8 mouse cellular contexts compared by ENCODE assay signal in the genomic region with DNA sequence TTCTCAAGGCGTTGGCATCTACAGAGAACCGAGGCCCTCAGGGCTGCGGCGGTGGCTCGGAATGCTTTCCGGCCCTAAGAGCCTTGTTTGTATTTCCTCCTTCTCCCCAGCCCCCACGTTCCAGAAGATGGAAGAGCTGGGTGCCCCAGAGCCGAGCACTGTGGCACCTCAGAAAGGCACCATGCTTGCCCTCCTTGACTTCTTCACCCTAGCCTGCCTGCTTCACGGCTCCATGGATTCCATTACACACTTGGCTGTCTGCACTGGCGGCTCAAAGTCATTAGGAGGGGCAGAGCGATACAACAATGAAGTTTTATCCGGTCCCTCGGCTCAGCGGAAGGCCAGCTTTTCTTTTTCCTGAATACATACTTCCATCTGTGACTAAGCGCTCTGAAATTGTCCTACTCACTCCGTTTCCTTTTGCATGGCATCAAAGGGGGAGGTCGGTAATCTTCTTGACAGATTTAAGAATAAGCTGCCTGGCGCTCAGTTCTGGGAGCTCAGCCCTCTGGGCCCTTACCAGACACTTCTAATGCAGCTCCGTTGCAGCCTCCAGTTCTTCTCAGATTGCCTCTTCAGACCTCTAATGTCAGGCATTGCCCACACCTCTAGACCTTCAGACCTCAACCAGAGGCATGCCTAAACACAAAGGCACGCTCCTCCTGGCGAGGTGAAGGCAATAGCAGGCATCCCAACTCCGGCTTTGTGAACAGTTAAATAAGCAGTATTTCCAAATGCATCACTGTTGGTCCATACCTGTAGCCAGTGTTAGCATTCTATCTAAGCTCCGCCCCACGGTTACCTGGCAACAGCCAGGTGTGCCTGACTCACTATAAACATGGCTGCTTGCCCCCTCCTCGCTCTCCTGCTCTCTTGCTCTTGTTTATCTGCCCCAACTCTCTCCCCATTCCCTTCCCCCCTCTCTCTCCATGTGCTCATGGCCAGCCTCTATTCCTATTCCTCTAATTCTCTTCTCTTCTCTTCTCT.
DNase-seq lines count a peak whose midpoint lies in the region; ATAC-seq and TF ChIP-seq lines count a peak whose summit lies in the region.

No protein-coding gene starts in this region.

- peaks cover 7% of the 10 kb centered on the region for H3K4me1 ChIP-seq in forebrain, embryonic 16.5 days (replicated peaks; ENCODE audit: control insufficient read depth, insufficient read depth, low read length)
- peaks cover 16% of the 10 kb centered on the region for H3K4me1 ChIP-seq in forebrain, embryonic 12.5 days
- H3K4me1 ChIP-seq in neural tube, embryonic 11.5 days (ENCODE audit: control insufficient read depth, insufficient read depth, low read length) = no peaks in the 10 kb centered on the region
- no peaks in the 10 kb centered on the region for H3K4me1 ChIP-seq in lung, postnatal 0 days (ENCODE audit: insufficient read depth, low read depth, low read length)

- DNase-seq in neural tube, embryonic 11.5 days (ENCODE audit: low spot score) = peak; percentile 47
- no peak for DNase-seq in neural tube, embryonic 10.5 days (ENCODE audit: extremely low spot score, low spot score)
- DNase-seq in lung, postnatal 0 days (ENCODE audit: low spot score) = peak; percentile 9
- peak; percentile 68 for DNase-seq in retina, postnatal 1 day

- H3K9ac ChIP-seq in forebrain, embryonic 16.5 days (replicated peaks; ENCODE audit: low read depth, low read length) = no peak overlapping the region
- no peak overlapping the region for H3K9ac ChIP-seq in forebrain, embryonic 12.5 days
- no peak overlapping the region for H3K9ac ChIP-seq in neural tube, embryonic 11.5 days (ENCODE audit: low read length)
- H3K9ac ChIP-seq in lung, postnatal 0 days (replicated peaks; ENCODE audit: low read depth) = no peak overlapping the region

- TF ChIP-seq CTCF in lung, postnatal 0 days (IDR thresholded peaks at IDR 0.05) = no peak

- 0 out of 2 replicates have a peak, but pooled peaks have one; percentile 26 for ATAC-seq in forebrain, embryonic 16.5 days
- no peak for ATAC-seq in forebrain, embryonic 12.5 days (ENCODE audit: low FRiP score)
- ATAC-seq in neural tube, embryonic 11.5 days (ENCODE audit: insufficient read depth, low FRiP score, low TSS enrichment) = no peak; the same call in 1 of the 2 replicates
- ATAC-seq in lung, postnatal 0 days = peak; percentile 56
- ATAC-seq in monocyte, adult 5-6 weeks (replicated peaks; ENCODE audit: insufficient number of reproducible peaks, low FRiP score, low TSS enrichment, poor library complexity, severe bottlenecking) = no peak
- ATAC-seq in inflammation-experienced regulatory T-cells, adult 6 months = no peak

- no peaks in the 10 kb centered on the region for H3K36me3 ChIP-seq in forebrain, embryonic 16.5 days (ENCODE audit: control insufficient read depth, insufficient read depth)
- no peaks in the 10 kb centered on the region for H3K36me3 ChIP-seq in forebrain, embryonic 12.5 days (replicated peaks)
- no peaks in the 10 kb centered on the region for H3K36me3 ChIP-seq in neural tube, embryonic 11.5 days (ENCODE audit: control insufficient read depth, insufficient read depth, low read length)
- no peaks in the 10 kb centered on the region for H3K36me3 ChIP-seq in lung, postnatal 0 days (ENCODE audit: insufficient read depth, low read length)

- H3K4me2 ChIP-seq in forebrain, embryonic 16.5 days (ENCODE audit: low read length) = no peak overlapping the region; the same call in 1 of the 2 replicates
- H3K4me2 ChIP-seq in forebrain, embryonic 12.5 days = no peak overlapping the region
- H3K4me2 ChIP-seq in neural tube, embryonic 11.5 days (ENCODE audit: low read depth) = no peak overlapping the region
- peak overlapping the region; percentile 41 for H3K4me2 ChIP-seq in lung, postnatal 0 days (replicated peaks; ENCODE audit: low read depth, low read length)

- H3K27ac ChIP-seq in forebrain, embryonic 16.5 days (ENCODE audit: low read length) = no peak overlapping the region
- no peak overlapping the region for H3K27ac ChIP-seq in forebrain, embryonic 12.5 days
- H3K27ac ChIP-seq in neural tube, embryonic 11.5 days (ENCODE audit: low read depth, low read length) = no peak overlapping the region
- H3K27ac ChIP-seq in lung, postnatal 0 days (ENCODE audit: low read length) = peak overlapping the region; percentile 48; the same call in 1 of the 2 replicates

- H3K9me3 ChIP-seq in forebrain, embryonic 16.5 days (ENCODE audit: control insufficient read depth, low read length) = no peaks in the 10 kb centered on the region
- H3K9me3 ChIP-seq in forebrain, embryonic 12.5 days = no peaks in the 10 kb centered on the region
- H3K9me3 ChIP-seq in neural tube, embryonic 11.5 days (ENCODE audit: control insufficient read depth, low read length) = no peaks in the 10 kb centered on the region
- no peaks in the 10 kb centered on the region for H3K9me3 ChIP-seq in lung, postnatal 0 days (ENCODE audit: low read length)

- WGBS in forebrain, embryonic 16.5 days = 62% methylated on average over 25 of the region's 25 CpGs
- WGBS in forebrain, embryonic 12.5 days = 58% methylated on average over 25 of the region's 25 CpGs
- 61% methylated on average over 25 of the region's 25 CpGs for WGBS in neural tube, embryonic 11.5 days
- WGBS in lung, postnatal 0 days = 47% methylated on average over 25 of the region's 25 CpGs

- no peak for TF ChIP-seq EP300 in lung, postnatal 0 days (IDR thresholded peaks at IDR 0.05)

- no peaks in the 10 kb centered on the region for H3K27me3 ChIP-seq in forebrain, embryonic 16.5 days (replicated peaks; ENCODE audit: control insufficient read depth, insufficient read depth, low read length)
- no peaks in the 10 kb centered on the region; the same call in 1 of the 2 replicates for H3K27me3 ChIP-seq in forebrain, embryonic 12.5 days
- no peaks in the 10 kb centered on the region for H3K27me3 ChIP-seq in neural tube, embryonic 11.5 days (ENCODE audit: control insufficient read depth, insufficient read depth, low read length)
- H3K27me3 ChIP-seq in lung, postnatal 0 days (replicated peaks; ENCODE audit: insufficient read depth, low read length) = no peaks in the 10 kb centered on the region

- no peak overlapping the region for H3K4me3 ChIP-seq in forebrain, embryonic 16.5 days (replicated peaks; ENCODE audit: low read length)
- H3K4me3 ChIP-seq in forebrain, embryonic 12.5 days (replicated peaks) = no peak overlapping the region
- no peak overlapping the region for H3K4me3 ChIP-seq in neural tube, embryonic 11.5 days (ENCODE audit: low read depth, low read length)
- H3K4me3 ChIP-seq in lung, postnatal 0 days (ENCODE audit: low read depth, low read length) = no peak overlapping the region

Comparison
In these comparisons a context has a peak if more than half of its experiments do, and no peak if none do; other contexts are left out.
1. ATAC-seq: peak in forebrain, embryonic 16.5 days (single experiment) and lung, postnatal 0 days (single experiment); none in forebrain, embryonic 12.5 days (single experiment), neural tube, embryonic 11.5 days (single experiment), monocyte, adult 5-6 weeks (single experiment) and inflammation-experienced regulatory T-cells, adult 6 months (single experiment).